Mouse (Mus musculus) adrenal gland, postnatal 25 days (tissue): ENCODE data around the gene Fhit. TPM values are rescaled to one million over a fixed set of nuclear protein-coding genes. Genes with fewer than 3 reads are reported as not detected.

Experiments
- DNase-seq: peaks from one replicate; pipeline ENCODE4 v3.0.0; 2021; ENCODE audit warnings: mixed read lengths
- total RNA-seq: library from RNA; stranded (reverse); gene quantifications from 2 replicates; pipeline ENCODE4 v1.2.3, GENCODE M21; 2021

Gene Fhit
- total RNA-seq, 1 experiment from 2014 or later: 13.8 TPM

DNA sequence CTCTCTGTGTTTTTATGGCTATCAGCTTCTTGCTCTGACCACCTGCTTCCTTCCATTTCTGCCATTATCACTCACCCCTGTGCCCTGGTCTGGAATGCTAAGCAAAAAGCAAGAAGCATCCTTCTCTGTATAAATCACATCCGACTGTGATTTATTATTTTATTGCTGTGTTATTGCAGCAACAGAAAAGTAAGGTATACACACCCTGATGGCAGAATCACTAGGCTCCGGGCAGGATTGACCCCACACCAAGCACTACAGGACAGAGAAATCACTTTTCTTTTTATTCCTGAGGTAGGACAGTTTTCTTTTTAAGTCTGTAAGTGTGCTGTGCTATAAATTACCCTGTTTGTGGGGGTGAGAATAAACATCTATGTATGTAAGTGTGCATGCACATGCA lies 460.1 kb downstream of the Fhit start:
- DNase-seq: no peak

- DNase-seq: no peak
Measured at GRCm38 (mm10) chr14:10680041-10680440, 481.8 kb downstream of the Fhit start.

- DNase-seq: no peak
Measured at GRCm38 (mm10) chr14:10679638-10680037, 482.2 kb downstream of the Fhit start.

DNA sequence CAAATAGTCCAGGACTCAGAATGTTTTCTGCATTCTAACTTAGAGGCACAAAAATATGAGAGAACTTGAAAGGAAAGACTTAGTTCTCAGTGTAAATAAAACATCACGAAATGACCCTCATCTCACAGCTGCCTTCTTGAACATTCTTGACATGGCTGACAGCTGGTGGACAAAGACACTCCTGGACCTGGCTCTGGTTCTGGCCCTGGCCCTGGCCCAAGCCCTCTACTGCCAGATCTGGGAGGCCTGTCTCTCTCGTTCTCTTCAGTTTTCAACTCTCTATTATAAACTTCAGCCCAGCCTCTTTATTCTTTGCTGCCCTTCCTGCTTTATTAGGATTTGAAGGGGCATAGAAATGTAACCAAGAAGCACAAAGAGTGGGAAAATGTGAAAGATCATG lies 484.2 kb downstream of the Fhit start:
- DNase-seq: peak; percentile 7

- DNase-seq: no peak
Measured at GRCm38 (mm10) chr14:10660247-10660646, 501.6 kb downstream of the Fhit start.

DNA sequence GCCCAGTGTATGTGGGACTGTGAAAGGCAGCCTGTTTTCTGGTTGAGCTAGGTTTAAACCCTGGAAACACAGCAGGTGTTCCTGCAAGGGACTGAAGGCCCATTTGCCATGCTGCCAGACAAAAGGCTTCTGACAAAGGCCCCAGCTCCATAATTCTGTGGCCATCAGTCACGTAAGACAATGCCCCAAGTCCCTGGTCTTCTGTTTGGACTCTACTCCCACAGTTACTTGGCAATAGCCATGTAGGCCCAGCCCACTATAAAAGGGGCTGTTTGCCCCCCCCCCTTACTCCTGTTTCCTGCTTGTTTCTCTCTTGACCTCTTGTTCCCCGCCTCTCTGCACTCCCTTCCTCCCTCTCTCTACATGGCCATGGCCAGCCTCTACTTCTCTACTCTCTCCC lies 502.5 kb downstream of the Fhit start:
- DNase-seq: no peak

GRCm38 (mm10) chr14:10658219-10658618 lies 503.6 kb downstream of the Fhit start:
- DNase-seq: no peak

DNA sequence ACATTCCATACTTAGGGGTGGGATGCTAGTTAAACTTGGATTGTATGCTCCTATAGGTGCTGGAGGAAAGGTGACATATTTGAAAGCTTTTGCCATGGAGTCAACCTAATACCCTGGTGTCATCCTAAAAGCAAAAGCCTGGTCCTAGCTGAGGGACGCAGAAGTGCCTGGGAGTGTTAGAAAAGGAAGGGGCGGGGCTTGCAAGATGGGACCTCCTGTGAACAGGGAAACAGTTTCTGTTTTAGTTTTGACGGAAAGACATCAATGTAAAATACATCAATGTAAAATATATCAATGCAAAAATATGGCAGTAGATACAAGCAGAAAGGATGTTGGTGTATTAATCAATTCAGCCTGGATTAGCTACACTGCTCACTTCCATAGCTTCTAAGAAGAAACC lies 504.5 kb downstream of the Fhit start:
- DNase-seq: no peak

DNA sequence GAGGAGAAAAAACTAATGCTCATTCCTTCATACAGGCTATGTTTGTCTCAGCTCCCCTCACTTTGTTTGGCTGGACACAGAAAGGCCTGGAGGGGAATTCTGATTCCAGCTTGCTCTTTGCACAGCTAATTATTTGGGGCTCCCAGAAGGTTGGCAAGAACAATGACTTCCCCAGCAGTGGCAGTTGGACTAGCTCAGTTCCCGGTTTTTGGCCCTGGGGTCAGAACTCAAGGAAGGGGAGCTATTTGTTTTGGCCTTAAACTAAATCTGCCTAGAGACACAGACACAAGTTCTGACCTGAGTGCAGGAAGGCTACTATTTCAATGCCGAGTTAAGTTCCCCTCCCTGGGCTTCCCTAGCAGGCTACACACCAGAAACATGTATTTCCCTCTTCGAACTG lies 506.0 kb downstream of the Fhit start:
- no peak for DNase-seq

- no peak for DNase-seq
Measured at GRCm38 (mm10) chr14:10647832-10648231, 514.0 kb downstream of the Fhit start.

- DNase-seq: no peak
Measured at GRCm38 (mm10) chr14:10631783-10632182, 530.1 kb downstream of the Fhit start.

GRCm38 (mm10) chr14:10630831-10631360 lies 530.9 kb downstream of the Fhit start:
- no peak for DNase-seq

DNA sequence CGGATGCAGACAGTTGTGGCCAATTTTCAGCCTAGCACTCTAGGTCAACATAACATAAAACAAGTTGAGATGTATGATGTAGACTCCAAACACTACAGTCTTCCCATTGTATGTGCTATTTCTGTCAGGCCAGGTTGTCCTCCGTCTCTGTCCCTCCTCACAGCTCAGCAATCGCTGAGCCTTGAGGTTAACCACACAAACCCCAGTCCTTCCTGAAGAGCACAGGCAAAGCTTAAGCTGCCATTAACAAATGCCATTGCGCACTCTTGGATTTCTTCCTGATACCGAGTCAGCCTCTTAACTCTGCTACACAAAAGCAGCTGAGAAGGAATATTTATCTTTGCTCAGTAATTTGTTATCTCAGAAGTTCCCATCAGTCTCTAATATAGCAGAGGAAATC lies 568.4 kb downstream of the Fhit start:
- no peak for DNase-seq

DNA sequence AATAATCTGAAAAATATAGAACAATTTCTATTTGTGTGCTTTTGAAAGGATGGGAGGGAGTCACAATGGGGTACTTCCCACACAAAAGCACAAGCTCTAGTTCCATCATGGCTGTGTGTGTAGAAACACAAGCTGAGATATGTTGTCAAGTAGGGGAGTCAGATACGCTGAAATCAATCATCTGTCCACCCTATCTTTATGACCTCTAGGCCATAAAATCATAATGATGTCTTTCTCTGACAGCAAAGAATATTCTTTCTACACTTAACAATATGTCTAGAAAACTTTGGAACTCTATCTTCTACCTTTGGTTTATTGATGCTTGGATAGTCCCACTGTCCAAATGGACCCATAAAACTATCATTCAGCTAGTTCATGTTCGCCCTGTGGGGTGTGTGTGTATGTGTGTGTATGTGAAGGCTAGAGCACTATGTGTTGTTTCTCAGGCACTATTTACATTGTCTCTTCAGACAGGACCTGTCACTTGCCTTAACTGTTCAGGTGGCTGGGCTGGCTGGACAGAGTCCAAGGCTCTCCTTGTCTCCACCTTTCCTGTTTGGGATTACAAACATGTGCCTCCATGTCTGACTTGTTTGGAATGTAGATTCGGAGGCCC lies 592.8 kb downstream of the Fhit start:
- no peak for DNase-seq

DNA sequence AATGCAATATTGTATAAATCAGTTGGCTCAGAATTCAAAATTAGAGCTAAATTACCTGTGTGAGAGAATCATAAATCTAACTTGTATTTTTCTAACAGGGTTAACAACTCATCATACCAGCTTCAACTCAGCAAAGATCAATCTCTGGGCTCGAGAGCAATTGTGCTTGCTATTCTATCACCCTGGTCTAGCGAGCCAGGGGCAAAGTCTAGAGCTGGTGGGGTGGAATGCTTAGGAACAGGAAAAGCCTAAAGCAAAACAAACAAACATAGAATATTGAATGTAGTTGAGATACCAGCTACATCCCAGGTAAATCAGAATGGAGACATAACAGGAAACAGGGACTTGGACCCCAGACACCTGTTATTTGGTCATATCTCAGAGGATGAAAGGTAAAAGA lies 594.1 kb downstream of the Fhit start:
- no peak for DNase-seq

- DNase-seq: no peak
Measured at GRCm38 (mm10) chr14:10554755-10555154, 607.1 kb downstream of the Fhit start.

DNA sequence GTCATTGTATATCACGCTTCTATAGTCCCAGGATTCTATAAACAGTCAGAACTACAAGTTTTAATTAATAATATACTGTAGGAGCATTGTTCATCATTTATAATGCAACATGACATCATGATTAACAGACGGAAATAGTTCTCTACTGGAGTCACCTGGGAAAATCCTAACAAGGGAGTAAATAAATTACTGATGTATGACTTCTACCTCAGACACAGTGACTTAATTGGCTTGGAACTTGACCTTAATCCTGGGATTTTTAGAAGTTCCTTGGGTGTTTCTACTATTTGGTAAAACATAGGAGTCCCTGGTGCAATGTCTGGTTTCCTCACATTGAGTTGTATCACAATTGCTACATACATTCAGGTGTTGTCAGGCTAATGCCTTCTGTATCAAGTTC lies 613.2 kb downstream of the Fhit start:
- DNase-seq: no peak

- DNase-seq: no peak
Measured at GRCm38 (mm10) chr14:10545916-10546315, 615.9 kb downstream of the Fhit start.

- DNase-seq: no peak
Measured at GRCm38 (mm10) chr14:10534862-10535261, 627.0 kb downstream of the Fhit start.

DNA sequence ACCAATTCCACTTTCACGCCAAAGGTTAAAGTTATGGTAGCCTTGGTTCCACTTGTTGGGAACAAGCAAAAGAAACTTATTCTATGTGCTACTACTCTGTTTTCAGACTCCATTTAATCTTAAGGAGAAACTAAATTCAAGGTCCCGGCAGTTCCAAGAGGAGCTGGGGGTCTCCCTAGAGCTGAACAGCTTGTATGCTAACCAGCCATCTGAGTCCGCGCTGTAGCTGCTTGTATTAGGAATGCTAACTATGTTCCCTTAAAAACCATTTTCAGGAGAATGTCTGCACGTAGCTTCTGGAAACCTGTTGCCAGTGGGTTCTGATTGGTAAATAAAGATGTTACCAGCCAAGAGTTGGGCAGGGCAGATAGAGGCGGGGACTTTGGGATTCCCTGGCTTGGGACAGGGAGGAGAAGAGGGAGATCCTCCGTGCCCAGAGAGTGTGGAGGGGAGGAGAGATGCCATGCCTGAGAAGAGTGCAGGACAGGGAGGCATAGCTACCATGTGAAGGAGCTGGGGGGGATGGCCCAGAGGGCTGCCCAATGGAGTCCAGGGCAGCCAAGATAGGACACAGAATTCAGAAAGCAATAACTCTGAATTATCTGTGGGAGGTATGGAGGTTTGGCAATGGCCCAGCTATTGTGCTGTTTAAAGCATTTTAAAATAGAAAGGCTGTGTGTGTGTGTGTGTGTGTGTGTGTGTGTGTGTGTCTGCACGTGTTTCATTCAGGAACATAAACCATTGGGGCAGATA lies 629.9 kb downstream of the Fhit start:
- no peak for DNase-seq

- DNase-seq: no peak
Measured at GRCm38 (mm10) chr14:10526800-10527199, 635.0 kb downstream of the Fhit start.

DNA sequence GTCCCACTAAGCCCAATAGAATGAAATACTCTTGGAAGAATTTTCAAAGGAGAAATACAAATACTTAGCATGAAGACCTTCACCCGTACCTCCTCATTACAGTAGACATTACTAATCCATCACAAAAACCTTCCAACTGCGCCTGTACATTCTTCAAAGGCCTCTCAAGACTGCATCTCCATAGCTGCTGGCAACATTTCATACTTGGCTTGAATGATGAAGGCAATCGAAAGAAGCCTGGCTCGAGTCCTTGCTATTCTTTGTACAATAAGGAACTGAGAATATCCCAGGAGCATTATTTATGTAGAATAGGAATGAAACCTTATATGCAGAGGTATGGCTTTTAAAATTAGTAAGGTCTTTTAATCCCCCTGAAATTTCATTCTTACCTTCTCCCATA lies 636.0 kb downstream of the Fhit start:
- no peak for DNase-seq

DNA sequence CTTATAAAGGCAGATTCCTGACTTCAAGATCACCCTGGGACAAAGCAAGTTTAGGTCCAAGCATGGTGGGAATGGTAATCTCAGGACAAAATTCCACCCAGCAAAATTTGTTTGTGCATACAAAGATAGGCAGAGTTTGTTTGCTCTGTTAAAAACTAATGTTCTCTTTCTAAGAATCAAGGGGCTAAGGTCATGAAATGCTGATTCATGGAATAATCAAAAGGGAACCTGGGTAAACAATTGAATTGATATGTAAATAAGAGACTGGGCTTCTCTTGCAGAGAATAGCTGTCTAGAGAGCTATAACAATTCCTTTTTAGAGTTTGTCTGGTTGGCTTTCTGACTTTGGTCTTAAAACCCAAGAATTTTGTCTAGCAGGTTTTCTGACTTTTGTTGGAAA lies 647.8 kb downstream of the Fhit start:
- no peak for DNase-seq

DNA sequence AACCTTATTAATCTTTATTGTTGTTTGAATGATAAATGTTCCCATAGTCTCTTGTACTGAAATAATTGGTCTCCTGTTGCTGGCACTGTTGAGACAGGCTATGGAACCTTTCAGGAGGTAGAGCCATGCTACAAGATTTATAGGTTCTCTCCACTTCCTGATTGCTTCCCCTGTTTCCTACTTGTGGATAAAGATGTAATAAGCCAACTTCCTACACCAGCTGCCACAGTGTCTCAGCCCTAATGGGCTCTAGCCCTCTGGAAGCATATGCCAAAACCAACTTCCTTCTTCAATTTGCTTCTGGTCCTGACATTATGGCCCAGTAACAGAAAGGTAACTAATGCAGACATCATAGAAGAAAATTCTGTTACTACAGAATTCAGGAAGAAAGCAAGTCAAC lies 652.6 kb downstream of the Fhit start:
- no peak for DNase-seq
